Mouse (Mus musculus): ENCODE measurements around the gene Arfgef2. TPM values are rescaled to one million over a fixed set of nuclear protein-coding genes. Genes with fewer than 3 reads are reported as not detected.
A peak's percentile ranks its signal among the peaks of the same experiment; 100 is the strongest.

The Arfgef2 gene
- polyA plus RNA-seq, 1 experiment from 2014 or later = 5.8 TPM

GRCm38 (mm10) chr2:166887816-166888215 is 82.4 kb downstream of the Arfgef2 start:
- no peak for ATAC-seq (ENCODE audit: insufficient number of reproducible peaks, insufficient read depth, low FRiP score, low TSS enrichment, low read depth)
- Histone ChIP-seq H3K9me3 (no peaks in the 10 kb centered on the region), H3K27ac (no peak overlapping the region), H3K4me1 (replicated peaks) (no peaks in the 10 kb centered on the region), H3K36me3 (peaks cover 36% of the 10 kb centered on the region), H3K9ac (replicated peaks) (no peak overlapping the region), H3K4me2 (no peak overlapping the region), H3K27me3 (no peaks in the 10 kb centered on the region), H3K4me3 (replicated peaks) (no peak overlapping the region)
- WGBS = 36% methylated on average over 11 of the region's 11 CpGs

- Histone ChIP-seq H3K36me3 (peaks cover 46% of the 10 kb centered on the region), H3K27me3 (no peaks in the 10 kb centered on the region), H3K4me3 (replicated peaks) (no peak overlapping the region), H3K9ac (replicated peaks) (no peak overlapping the region), H3K9me3 (no peaks in the 10 kb centered on the region), H3K4me1 (replicated peaks) (peaks cover 6% of the 10 kb centered on the region), H3K27ac (no peak overlapping the region), H3K4me2 (no peak overlapping the region)
- no peak for ATAC-seq (ENCODE audit: insufficient number of reproducible peaks, insufficient read depth, low FRiP score, low TSS enrichment, low read depth)
- WGBS = 79% methylated on average over 9 of the region's 9 CpGs
These were observed 86.0 kb downstream of the Arfgef2 start for GRCm38 (mm10) chr2:166891366-166891880.

GRCm38 (mm10) chr2:166892158-166892680 is 86.8 kb downstream of the Arfgef2 start:
- ATAC-seq (ENCODE audit: insufficient number of reproducible peaks, insufficient read depth, low FRiP score, low TSS enrichment, low read depth) = no peak
- no peak overlapping the region for H3K9ac ChIP-seq (replicated peaks)
- H3K27ac ChIP-seq = no peak overlapping the region
- WGBS = 91% methylated on average over 8 of the region's 8 CpGs
- H3K4me3 ChIP-seq (replicated peaks) = no peak overlapping the region
- H3K9me3 ChIP-seq = no peaks in the 10 kb centered on the region
- peaks cover 46% of the 10 kb centered on the region for H3K36me3 ChIP-seq
- no peaks in the 10 kb centered on the region for H3K27me3 ChIP-seq
- peaks cover 6% of the 10 kb centered on the region for H3K4me1 ChIP-seq (replicated peaks)
- H3K4me2 ChIP-seq = no peak overlapping the region

- H3K4me2 ChIP-seq = no peak overlapping the region
- no peaks in the 10 kb centered on the region for H3K27me3 ChIP-seq
- WGBS = 92% methylated on average over 5 of the region's 5 CpGs
- H3K9me3 ChIP-seq = no peaks in the 10 kb centered on the region
- ATAC-seq (ENCODE audit: insufficient number of reproducible peaks, insufficient read depth, low FRiP score, low TSS enrichment, low read depth) = no peak
- no peak overlapping the region for H3K4me3 ChIP-seq (replicated peaks)
- H3K36me3 ChIP-seq = peaks cover 46% of the 10 kb centered on the region
- H3K4me1 ChIP-seq (replicated peaks) = peaks cover 6% of the 10 kb centered on the region
- H3K27ac ChIP-seq = no peak overlapping the region
- H3K9ac ChIP-seq (replicated peaks) = no peak overlapping the region
These were observed 87.6 kb downstream of the Arfgef2 start for GRCm38 (mm10) chr2:166893036-166893435.

- H3K4me3 ChIP-seq (replicated peaks) = no peak overlapping the region
- H3K9ac ChIP-seq (replicated peaks) = no peak overlapping the region
- no peaks in the 10 kb centered on the region for H3K9me3 ChIP-seq
- H3K27me3 ChIP-seq = no peaks in the 10 kb centered on the region
- no peak for ATAC-seq (ENCODE audit: insufficient number of reproducible peaks, insufficient read depth, low FRiP score, low TSS enrichment, low read depth)
- H3K36me3 ChIP-seq = peaks cover 34% of the 10 kb centered on the region
- no peak overlapping the region for H3K27ac ChIP-seq
- 84% methylated on average over 13 of the region's 13 CpGs for WGBS
- H3K4me2 ChIP-seq = no peak overlapping the region
- H3K4me1 ChIP-seq (replicated peaks) = peaks cover 6% of the 10 kb centered on the region
These were observed 91.0 kb downstream of the Arfgef2 start for GRCm38 (mm10) chr2:166896368-166896767.

GRCm38 (mm10) chr2:166896974-166897373 is 91.6 kb downstream of the Arfgef2 start:
- Histone ChIP-seq H3K27ac (no peak overlapping the region), H3K36me3 (peaks cover 28% of the 10 kb centered on the region), H3K27me3 (no peaks in the 10 kb centered on the region), H3K9ac (replicated peaks) (no peak overlapping the region), H3K4me3 (replicated peaks) (no peak overlapping the region), H3K9me3 (no peaks in the 10 kb centered on the region), H3K4me2 (no peak overlapping the region), H3K4me1 (replicated peaks) (peaks cover 6% of the 10 kb centered on the region)
- no peak for ATAC-seq (ENCODE audit: insufficient number of reproducible peaks, insufficient read depth, low FRiP score, low TSS enrichment, low read depth)
- whole genome bisulfite sequencing = 93% methylated on average over 12 of the region's 12 CpGs

GRCm38 (mm10) chr2:166899161-166899560 is 93.8 kb downstream of the Arfgef2 start:
- 86% methylated on average over 2 of the region's 2 CpGs for WGBS
- no peak for ATAC-seq (ENCODE audit: insufficient number of reproducible peaks, insufficient read depth, low FRiP score, low TSS enrichment, low read depth)
- Histone ChIP-seq H3K4me2 (no peak overlapping the region), H3K27ac (no peak overlapping the region), H3K9me3 (no peaks in the 10 kb centered on the region), H3K4me1 (replicated peaks) (peaks cover 6% of the 10 kb centered on the region), H3K4me3 (replicated peaks) (no peak overlapping the region), H3K36me3 (peaks cover 8% of the 10 kb centered on the region), H3K9ac (replicated peaks) (no peak overlapping the region), H3K27me3 (no peaks in the 10 kb centered on the region)

- no peak overlapping the region for H3K4me2 ChIP-seq
- H3K27ac ChIP-seq = no peak overlapping the region
- no peak overlapping the region for H3K4me3 ChIP-seq (replicated peaks)
- H3K36me3 ChIP-seq = peaks cover 2% of the 10 kb centered on the region; the same call in 1 of the 2 replicates
- H3K9me3 ChIP-seq = no peaks in the 10 kb centered on the region
- H3K27me3 ChIP-seq = no peaks in the 10 kb centered on the region
- peaks cover 3% of the 10 kb centered on the region for H3K4me1 ChIP-seq (replicated peaks)
- ATAC-seq (ENCODE audit: insufficient number of reproducible peaks, insufficient read depth, low FRiP score, low TSS enrichment, low read depth) = no peak
- 68% methylated on average over 3 of the region's 3 CpGs for WGBS
- H3K9ac ChIP-seq (replicated peaks) = no peak overlapping the region
These were observed 94.4 kb downstream of the Arfgef2 start for GRCm38 (mm10) chr2:166899746-166900145.

- no peak for ATAC-seq (ENCODE audit: insufficient number of reproducible peaks, insufficient read depth, low FRiP score, low TSS enrichment, low read depth)
- Histone ChIP-seq H3K4me3 (replicated peaks) (no peak overlapping the region), H3K9me3 (no peaks in the 10 kb centered on the region), H3K27me3 (no peaks in the 10 kb centered on the region), H3K36me3 (no peaks in the 10 kb centered on the region), H3K9ac (replicated peaks) (no peak overlapping the region), H3K4me2 (no peak overlapping the region), H3K27ac (no peak overlapping the region), H3K4me1 (replicated peaks) (no peaks in the 10 kb centered on the region)
- 84% methylated on average over 8 of the region's 8 CpGs for WGBS
These were observed 95.6 kb downstream of the Arfgef2 start for GRCm38 (mm10) chr2:166900792-166901505.

- Histone ChIP-seq H3K4me2 (no peak overlapping the region), H3K27ac (no peak overlapping the region), H3K9me3 (no peaks in the 10 kb centered on the region), H3K4me1 (replicated peaks) (peaks cover 9% of the 10 kb centered on the region), H3K9ac (replicated peaks) (no peak overlapping the region), H3K27me3 (no peaks in the 10 kb centered on the region), H3K4me3 (replicated peaks) (no peak overlapping the region), H3K36me3 (no peaks in the 10 kb centered on the region)
- no peak for ATAC-seq (ENCODE audit: insufficient number of reproducible peaks, insufficient read depth, low FRiP score, low TSS enrichment, low read depth)
- 91% methylated on average over 6 of the region's 6 CpGs for WGBS
These were observed 98.4 kb downstream of the Arfgef2 start for GRCm38 (mm10) chr2:166903719-166904282.

GRCm38 (mm10) chr2:166905711-166906522 is 100.5 kb downstream of the Arfgef2 start, which contains the start of gene Cse1l:
Cse1l (plus strand) TSS chr2:166906040.
- WGBS = under 1% methylated on average over 80 of the region's 80 CpGs
- Histone ChIP-seq H3K4me2 (peak within 1 kb of the TSS; percentile 95), H3K27ac (peak within 1 kb of the TSS; percentile 98), H3K4me3 (replicated peaks) (peak within 1 kb of the TSS; percentile 86), H3K9me3 (no peaks in the 10 kb centered on the region), H3K4me1 (replicated peaks) (peaks cover 9% of the 10 kb centered on the region), H3K9ac (replicated peaks) (peak within 1 kb of the TSS; percentile 86), H3K36me3 (peaks cover 16% of the 10 kb centered on the region), H3K27me3 (no peaks in the 10 kb centered on the region)
- peak; percentile 96 for ATAC-seq (ENCODE audit: insufficient number of reproducible peaks, insufficient read depth, low FRiP score, low TSS enrichment, low read depth)

All from limb, embryonic 12.5 days (tissue).